Mouse (Mus musculus): ENCODE data around the gene Fam167b.

- TF ChIP-seq POLR2A (IDR thresholded peaks at IDR 0.05; ENCODE audit: low read depth, low read length) (no peak), CTCF (conservative IDR thresholded peaks at IDR 0.05; ENCODE audit: insufficient read depth, insufficient read length, low read depth, low read length) (no peak)
Observed at GRCm38 (mm10) chr4:129571551-129572084, 6.7 kb downstream of the Fam167b start.

All from kidney, adult 2 months (tissue).